Mouse (Mus musculus): Measurements from ENCODE around the gene Dcaf12l1.
"Not testable (repeated sequence)": the region's sequence is repeated elsewhere in the genome, so short reads cannot be mapped to it uniquely, and the experiment has no call there.

Gene Dcaf12l1

GRCm38 (mm10) chrX:44789761-44790411 is at the start of gene Dcaf12l1:
Gene Dcaf12l1, minus strand, starts transcription at chrX:44790197.
- no peak for DNase-seq (ENCODE audit: low spot score)

- DNase-seq (ENCODE audit: low spot score), result not testable (repeated sequence)
Observed at GRCm38 (mm10) chrX:44809356-44809755, 19.4 kb upstream of the Dcaf12l1 start.

GRCm38 (mm10) chrX:44789036-44789760 is 799 bp downstream of the Dcaf12l1 start:
- no peak for DNase-seq (ENCODE audit: low spot score)
